Mouse (Mus musculus) embryo, embryonic 11.5 days (tissue): ENCODE results near the gene Dvl3.
A peak's percentile ranks its signal among the peaks of the same experiment; 100 is the strongest.

Experiments used
- DNase-seq: peaks from one replicate; pipeline ENCODE4 v3.0.0-alpha.2; 2012; ENCODE audit warnings: low read depth, low spot score

Dvl3 gene

DNA sequence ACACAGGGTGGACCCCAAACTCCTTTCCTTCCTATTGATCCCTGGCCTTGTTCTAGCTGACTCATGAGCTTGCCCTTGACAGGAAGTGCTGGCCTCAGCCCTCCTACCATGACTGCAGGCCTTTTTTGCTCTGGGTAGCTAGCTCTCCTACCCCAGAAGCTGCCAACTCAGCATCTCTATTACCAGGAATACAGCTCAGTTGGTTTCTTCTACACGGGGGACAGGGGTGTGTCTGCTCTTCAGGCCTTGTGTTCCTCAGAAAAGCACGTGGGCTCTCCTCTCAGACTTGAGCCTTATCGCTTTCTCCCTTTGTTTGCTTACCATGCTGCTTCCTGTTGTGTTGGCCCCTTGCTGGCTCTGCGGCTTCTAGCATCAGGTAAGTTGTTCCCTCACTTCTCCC, 23.7 kb downstream of the Dvl3 start:
- no peak for DNase-seq

DNA sequence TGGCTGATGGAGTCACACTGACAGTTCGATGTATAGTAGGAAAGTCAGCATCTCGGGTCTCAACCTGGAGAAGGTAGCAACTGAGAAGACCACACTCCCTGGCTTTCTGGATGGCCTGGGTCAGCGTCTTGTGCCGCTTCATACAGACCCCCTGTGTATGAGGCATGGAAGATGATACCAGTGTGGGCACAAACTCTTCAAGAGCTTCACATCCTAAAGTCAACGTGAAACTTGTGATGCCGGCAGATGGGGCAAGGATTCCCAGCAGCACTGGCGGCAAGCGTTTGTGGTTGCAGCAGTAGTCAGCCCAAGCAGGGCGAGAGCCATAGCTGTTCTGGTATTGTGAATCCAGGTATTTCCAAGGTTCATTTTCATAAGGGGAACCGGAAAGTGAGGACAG, 28.9 kb downstream of the Dvl3 start:
- no peak for DNase-seq

DNA sequence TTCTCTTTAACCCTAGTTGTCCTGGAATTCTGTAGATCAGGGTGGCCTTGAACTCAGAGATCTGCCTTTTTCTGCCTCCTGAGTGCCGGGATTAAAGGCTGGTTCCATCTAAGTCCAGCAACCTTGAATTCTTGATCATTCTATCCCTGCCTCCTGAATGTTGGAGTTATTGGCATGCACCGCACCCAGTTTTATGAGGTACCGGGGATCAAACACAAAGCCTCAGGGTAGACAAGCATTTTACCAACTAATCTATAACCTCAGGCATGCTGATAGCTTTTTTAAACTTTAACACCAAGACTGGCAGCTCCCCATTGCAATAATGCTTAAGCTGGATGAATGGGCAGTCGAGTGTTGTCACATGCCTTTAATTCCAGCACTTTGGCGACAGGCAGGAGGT, 30.6 kb downstream of the Dvl3 start:
- no peak for DNase-seq

DNA sequence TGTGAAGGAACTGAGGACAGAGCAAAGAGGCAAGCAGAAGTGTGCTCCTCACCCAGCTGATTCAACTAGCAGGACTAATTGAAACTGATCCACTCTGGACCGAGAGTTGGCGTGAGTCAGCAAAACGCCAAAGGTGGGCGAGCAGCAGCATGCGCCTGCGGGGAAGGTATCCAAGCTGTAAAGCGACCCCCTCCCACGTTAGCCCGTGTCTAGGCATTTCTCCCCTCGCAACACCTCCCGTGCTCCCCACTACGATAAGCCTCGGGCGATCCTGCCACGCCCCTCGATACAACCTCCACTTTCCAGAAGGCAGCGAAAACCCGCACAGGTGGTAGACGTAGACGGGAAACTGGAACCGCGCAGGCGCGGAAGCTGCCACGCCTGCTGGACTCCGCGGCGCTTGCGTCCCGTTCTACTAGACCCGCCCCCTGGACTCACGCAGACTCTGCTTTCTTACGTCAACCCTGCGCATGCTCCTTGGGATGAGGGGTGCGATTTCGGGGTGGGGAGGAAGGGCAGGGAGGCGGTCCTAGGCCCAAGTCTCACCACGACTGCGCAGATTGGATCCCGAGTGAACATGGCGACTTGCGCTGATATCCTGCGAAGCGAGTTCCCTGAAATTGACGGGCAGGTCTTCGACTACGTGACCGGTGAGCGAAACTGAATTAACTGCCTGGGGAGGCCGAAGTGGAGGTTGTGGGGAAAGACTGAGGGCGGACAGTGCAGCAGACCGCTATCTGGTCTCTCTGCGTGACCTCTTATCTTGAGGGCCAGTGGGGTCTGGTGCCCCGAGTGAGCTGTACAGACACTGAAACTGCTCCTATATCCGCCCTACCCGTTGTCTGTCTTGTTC, 31.5 kb downstream of the Dvl3 start, which contains the start of gene Abcf3:
Abcf3 (plus strand) TSS at position 482 of the 853 bp plus-strand sequence.
- peak; percentile 100 for DNase-seq

- no peak for DNase-seq
Measured at GRCm38 (mm10) chr16:20549161-20549560, 32.4 kb downstream of the Dvl3 start.

DNA sequence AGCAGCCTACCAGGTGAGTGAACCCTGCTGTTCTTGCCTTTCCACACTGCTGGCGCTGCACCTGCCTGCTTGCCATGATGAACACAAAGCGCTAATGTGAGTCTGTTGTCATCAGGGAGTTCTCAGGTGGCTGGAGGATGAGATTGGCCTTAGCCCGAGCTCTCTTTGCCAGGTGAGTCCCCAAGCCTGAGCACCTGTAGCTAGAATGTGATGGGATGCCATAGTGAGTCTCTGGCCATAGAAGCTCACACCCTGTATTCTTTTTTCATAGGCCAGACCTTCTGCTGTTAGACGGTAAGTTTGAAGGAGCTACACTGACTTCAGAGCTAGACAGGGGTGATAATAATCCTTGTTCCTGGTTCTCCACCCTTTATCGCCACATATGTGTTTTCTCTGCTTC, 34.9 kb downstream of the Dvl3 start:
- DNase-seq, result no peak

- DNase-seq, result no peak
Measured at GRCm38 (mm10) chr16:20552594-20552993, 35.8 kb downstream of the Dvl3 start.

GRCm38 (mm10) chr16:20555000-20555399, 38.2 kb downstream of the Dvl3 start:
- DNase-seq, result no peak

GRCm38 (mm10) chr16:20557381-20557780, 40.6 kb downstream of the Dvl3 start:
- no peak for DNase-seq

DNA sequence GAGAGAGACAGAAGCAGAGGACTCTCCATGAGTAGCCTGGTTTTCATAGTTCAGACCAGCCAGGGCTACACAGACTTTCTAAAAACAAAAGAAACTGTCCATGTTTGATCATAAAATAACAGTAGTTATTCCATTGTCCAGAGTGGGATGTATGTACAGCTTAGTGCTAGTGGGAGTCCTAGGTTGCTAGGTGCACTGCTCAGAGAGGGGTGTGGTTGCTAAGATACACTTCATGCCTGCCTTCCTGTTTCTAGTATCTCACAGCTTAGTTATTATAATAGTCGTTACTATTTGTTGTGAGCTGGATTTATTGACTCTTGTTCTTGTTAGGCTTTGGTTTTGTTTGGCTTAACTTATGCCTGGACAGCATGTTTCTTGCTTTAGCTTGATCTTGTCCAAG, 48.3 kb downstream of the Dvl3 start:
- no peak for DNase-seq
